Mouse (Mus musculus) E14TG2a.4 (cell line): ENCODE measurements around the gene Azin2.

ENCODE experiments used
- CTCF ChIP-seq: conservative IDR thresholded peaks from 2 replicates; pipeline ENCODE4 v1.5.1; 2014; ENCODE audit warnings: low read length
- NANOG ChIP-seq: IDR thresholded peaks from 2 replicates; pipeline ENCODE4 v1.6.1; 2014; ENCODE audit warnings: borderline replicate concordance, low read length, mixed read lengths
- POU5F1 ChIP-seq: IDR thresholded peaks from 2 replicates; pipeline ENCODE4 v1.6.1; 2014; ENCODE audit warnings: low read length, borderline replicate concordance

- no peak for TF ChIP-seq CTCF
- no peak for TF ChIP-seq NANOG
- TF ChIP-seq POU5F1 = no peak
Observed at GRCm38 (mm10) chr4:128907238-128907968, 54.8 kb downstream of the Azin2 start.
